Mouse (Mus musculus) neural tube, embryonic 15.5 days (tissue): ENCODE results near the gene Slc38a10. TPM values are rescaled to one million over a fixed set of nuclear protein-coding genes. Genes with fewer than 3 reads are reported as not detected.

Experiments
- ATAC-seq: fragments of 200-750 bp; cut with Nextera tagmentation; 2 replicates; pipeline ENCODE4 v1.8.0; 2017; ENCODE audit warnings: mild to moderate bottlenecking, moderate TSS enrichment, moderate library complexity; ENCODE audit not compliant: low FRiP score
- H3K27ac ChIP-seq: fragments of 300-500 bp; sonication (generic); replicated peaks from 2 replicates; pipeline ENCODE4 v1.5.1; 2015; ENCODE audit warnings: mild to moderate bottlenecking, inconsistent platforms
- H3K27me3 ChIP-seq: fragments of 300-500 bp; sonication (generic); replicated peaks from 2 replicates; pipeline ENCODE4 v1.6.1; 2015; ENCODE audit warnings: inconsistent platforms
- H3K36me3 ChIP-seq: fragments of 300-500 bp; sonication (generic); 2 replicates; pipeline ENCODE4 v1.6.1; 2015; ENCODE audit warnings: inconsistent platforms
- H3K4me1 ChIP-seq: fragments of 300-500 bp; sonication (generic); 2 replicates; pipeline ENCODE4 v1.6.1; 2015; ENCODE audit warnings: inconsistent platforms
- H3K4me2 ChIP-seq: fragments of 300-500 bp; sonication (generic); 2 replicates; pipeline ENCODE4 v1.6.1; 2015; ENCODE audit warnings: inconsistent platforms, mild to moderate bottlenecking, moderate library complexity
- H3K4me3 ChIP-seq: fragments of 300-500 bp; sonication (generic); replicated peaks from 2 replicates; pipeline ENCODE4 v1.5.1; 2015; ENCODE audit warnings: mild to moderate bottlenecking, inconsistent platforms
- H3K9ac ChIP-seq: fragments of 300-500 bp; sonication (generic); replicated peaks from 2 replicates; pipeline ENCODE4 v1.6.1; 2015; ENCODE audit warnings: mild to moderate bottlenecking, inconsistent platforms
- H3K9me3 ChIP-seq: fragments of 300-500 bp; sonication (generic); replicated peaks from 2 replicates; pipeline ENCODE4 v1.6.1; 2016; ENCODE audit warnings: inconsistent platforms
- WGBS: fragments of 180-500 bp; shearing (Covaris S2); methylation state at CpG from one replicate; pipeline ENCODE4 v1.1.7; 2015; ENCODE audit warnings: mixed read lengths; 5-methylcytosine and 5-hydroxymethylcytosine counted together
- polyA plus RNA-seq: library from polyadenylated mRNA; unstranded; fragments of >200 nt; fragmentation: Nextera tagmentation; extraction: Ambion mirVana; gene quantifications from 2 replicates; pipeline ENCODE4 v1.2.1, GENCODE M21; 2015

Slc38a10 gene
- polyA plus RNA-seq, 1 experiment from 2014 or later = 107 TPM

GRCm38 (mm10) chr11:120134847-120135530 lies 16.2 kb downstream of the Slc38a10 start:
- Histone ChIP-seq H3K4me1 (peaks cover 23% of the 10 kb centered on the region), H3K9ac (no peak overlapping the region), H3K4me3 (no peak overlapping the region), H3K9me3 (no peaks in the 10 kb centered on the region), H3K27ac (no peak overlapping the region), H3K27me3 (no peaks in the 10 kb centered on the region), H3K4me2 (no peak overlapping the region), H3K36me3 (peaks cover 38% of the 10 kb centered on the region)
- no peak for ATAC-seq
- 95% methylated on average over 9 of the region's 9 CpGs for WGBS

GRCm38 (mm10) chr11:120134148-120134547 lies 17.0 kb downstream of the Slc38a10 start:
- H3K9me3 ChIP-seq = no peaks in the 10 kb centered on the region
- 96% methylated on average over 5 of the region's 5 CpGs for WGBS
- no peak overlapping the region for H3K27ac ChIP-seq
- H3K9ac ChIP-seq = no peak overlapping the region
- no peaks in the 10 kb centered on the region for H3K27me3 ChIP-seq
- H3K4me1 ChIP-seq = peaks cover 23% of the 10 kb centered on the region
- ATAC-seq = no peak
- H3K4me3 ChIP-seq = no peak overlapping the region
- no peak overlapping the region for H3K4me2 ChIP-seq
- peaks cover 47% of the 10 kb centered on the region for H3K36me3 ChIP-seq

- no peaks in the 10 kb centered on the region for H3K4me1 ChIP-seq
- 74% methylated on average over 7 of the region's 7 CpGs for WGBS
- no peak overlapping the region for H3K27ac ChIP-seq
- H3K4me3 ChIP-seq = no peak overlapping the region
- peaks cover 60% of the 10 kb centered on the region for H3K36me3 ChIP-seq
- H3K27me3 ChIP-seq = no peaks in the 10 kb centered on the region
- no peaks in the 10 kb centered on the region for H3K9me3 ChIP-seq
- no peak overlapping the region for H3K4me2 ChIP-seq
- ATAC-seq = no peak
- H3K9ac ChIP-seq = no peak overlapping the region
Measured at GRCm38 (mm10) chr11:120129281-120129680, 21.9 kb downstream of the Slc38a10 start.

GRCm38 (mm10) chr11:120126845-120127244 lies 24.3 kb downstream of the Slc38a10 start:
- ATAC-seq = no peak
- peaks cover 48% of the 10 kb centered on the region for H3K36me3 ChIP-seq
- no peak overlapping the region for H3K4me3 ChIP-seq
- H3K4me2 ChIP-seq = no peak overlapping the region
- no peaks in the 10 kb centered on the region for H3K27me3 ChIP-seq
- H3K9ac ChIP-seq = no peak overlapping the region
- no peaks in the 10 kb centered on the region for H3K9me3 ChIP-seq
- H3K27ac ChIP-seq = no peak overlapping the region
- WGBS = 88% methylated on average over 2 of the region's 2 CpGs
- H3K4me1 ChIP-seq = no peaks in the 10 kb centered on the region

GRCm38 (mm10) chr11:120122126-120122525 lies 29.0 kb downstream of the Slc38a10 start:
- no peak for ATAC-seq
- no peak overlapping the region for H3K9ac ChIP-seq
- H3K27me3 ChIP-seq = no peaks in the 10 kb centered on the region
- H3K36me3 ChIP-seq = peaks cover 19% of the 10 kb centered on the region; the same call in 1 of the 2 replicates
- H3K4me2 ChIP-seq = no peak overlapping the region
- H3K9me3 ChIP-seq = no peaks in the 10 kb centered on the region
- no peak overlapping the region for H3K27ac ChIP-seq
- WGBS = 82% methylated on average over 12 of the region's 12 CpGs
- no peak overlapping the region for H3K4me3 ChIP-seq
- H3K4me1 ChIP-seq = peaks cover 17% of the 10 kb centered on the region

- Histone ChIP-seq H3K27me3 (no peaks in the 10 kb centered on the region), H3K9me3 (no peaks in the 10 kb centered on the region), H3K27ac (0 out of 2 replicates have a peak overlapping the region, but pooled peaks have one; percentile 48), H3K36me3 (peaks cover 26% of the 10 kb centered on the region), H3K4me1 (peaks cover 17% of the 10 kb centered on the region), H3K4me2 (no peak overlapping the region), H3K9ac (no peak overlapping the region), H3K4me3 (no peak overlapping the region)
- 82% methylated on average over 17 of the region's 17 CpGs for WGBS
- no peak; the same call in 1 of the 2 replicates for ATAC-seq
Measured at GRCm38 (mm10) chr11:120120642-120121420, 30.3 kb downstream of the Slc38a10 start.

GRCm38 (mm10) chr11:120119936-120120541 lies 31.1 kb downstream of the Slc38a10 start:
- Histone ChIP-seq H3K4me1 (peaks cover 17% of the 10 kb centered on the region), H3K27me3 (no peaks in the 10 kb centered on the region), H3K4me2 (no peak overlapping the region), H3K27ac (peak overlapping the region; percentile 48; the same call in 1 of the 2 replicates), H3K9me3 (no peaks in the 10 kb centered on the region), H3K36me3 (peaks cover 31% of the 10 kb centered on the region), H3K4me3 (no peak overlapping the region), H3K9ac (no peak overlapping the region)
- 69% methylated on average over 10 of the region's 10 CpGs for WGBS
- ATAC-seq = no peak

GRCm38 (mm10) chr11:120119108-120119507 lies 32.0 kb downstream of the Slc38a10 start:
- 94% methylated on average over 7 of the region's 7 CpGs for WGBS
- Histone ChIP-seq H3K27ac (no peak overlapping the region), H3K4me3 (no peak overlapping the region), H3K9ac (no peak overlapping the region), H3K36me3 (peaks cover 36% of the 10 kb centered on the region), H3K27me3 (no peaks in the 10 kb centered on the region), H3K4me2 (no peak overlapping the region), H3K9me3 (no peaks in the 10 kb centered on the region), H3K4me1 (peaks cover 17% of the 10 kb centered on the region)
- no peak for ATAC-seq

- Histone ChIP-seq H3K9me3 (no peaks in the 10 kb centered on the region), H3K36me3 (peaks cover 32% of the 10 kb centered on the region), H3K27ac (no peak overlapping the region), H3K9ac (no peak overlapping the region), H3K27me3 (no peaks in the 10 kb centered on the region), H3K4me3 (no peak overlapping the region), H3K4me1 (peaks cover 17% of the 10 kb centered on the region), H3K4me2 (no peak overlapping the region)
- 92% methylated on average over 2 of the region's 2 CpGs for WGBS
- no peak for ATAC-seq
Measured at GRCm38 (mm10) chr11:120117626-120118025, 33.5 kb downstream of the Slc38a10 start.

GRCm38 (mm10) chr11:120114488-120115215 lies 36.5 kb downstream of the Slc38a10 start:
- Histone ChIP-seq H3K36me3 (peaks cover 39% of the 10 kb centered on the region), H3K27me3 (no peaks in the 10 kb centered on the region), H3K9me3 (no peaks in the 10 kb centered on the region), H3K4me2 (no peak overlapping the region), H3K4me1 (peaks cover 20% of the 10 kb centered on the region), H3K4me3 (no peak overlapping the region), H3K27ac (no peak overlapping the region), H3K9ac (no peak overlapping the region)
- ATAC-seq = no peak
- WGBS = 97% methylated on average over 21 of the region's 21 CpGs

- H3K4me1 ChIP-seq = peaks cover 19% of the 10 kb centered on the region
- H3K9ac ChIP-seq = no peak overlapping the region
- H3K36me3 ChIP-seq = peaks cover 49% of the 10 kb centered on the region
- H3K4me2 ChIP-seq = no peak overlapping the region
- no peak overlapping the region for H3K27ac ChIP-seq
- WGBS = 92% methylated on average over 4 of the region's 4 CpGs
- ATAC-seq = no peak
- H3K27me3 ChIP-seq = no peaks in the 10 kb centered on the region
- no peak overlapping the region for H3K4me3 ChIP-seq
- H3K9me3 ChIP-seq = no peaks in the 10 kb centered on the region
Measured at GRCm38 (mm10) chr11:120112136-120112535, 39.0 kb downstream of the Slc38a10 start.
